Mouse (Mus musculus) megakaryocyte, embryonic 14.5 days (primary cell): Measurements from ENCODE around the gene Asah2.

Experiments
- FLI1 ChIP-seq: IDR thresholded peaks from 2 replicates; pipeline ENCODE4 v1.6.1; 2012; ENCODE audit warnings: low read length, inconsistent platforms, mixed read lengths
- GATA1 ChIP-seq: IDR thresholded peaks from 3 replicates; pipeline ENCODE4 v1.6.1; 2012; ENCODE audit warnings: mixed read lengths, low read length, inconsistent platforms, borderline replicate concordance

GRCm38 (mm10) chr19:31953799-31954198 lies 154.2 kb downstream of the Asah2 start:
- TF ChIP-seq GATA1 (no peak), FLI1 (no peak)
